Mouse (Mus musculus): ENCODE results near the gene Pcp4l1.
"Not testable (repeated sequence)": the region's sequence is repeated elsewhere in the genome, so short reads cannot be mapped to it uniquely, and the experiment has no call there.

The Pcp4l1 gene

DNA sequence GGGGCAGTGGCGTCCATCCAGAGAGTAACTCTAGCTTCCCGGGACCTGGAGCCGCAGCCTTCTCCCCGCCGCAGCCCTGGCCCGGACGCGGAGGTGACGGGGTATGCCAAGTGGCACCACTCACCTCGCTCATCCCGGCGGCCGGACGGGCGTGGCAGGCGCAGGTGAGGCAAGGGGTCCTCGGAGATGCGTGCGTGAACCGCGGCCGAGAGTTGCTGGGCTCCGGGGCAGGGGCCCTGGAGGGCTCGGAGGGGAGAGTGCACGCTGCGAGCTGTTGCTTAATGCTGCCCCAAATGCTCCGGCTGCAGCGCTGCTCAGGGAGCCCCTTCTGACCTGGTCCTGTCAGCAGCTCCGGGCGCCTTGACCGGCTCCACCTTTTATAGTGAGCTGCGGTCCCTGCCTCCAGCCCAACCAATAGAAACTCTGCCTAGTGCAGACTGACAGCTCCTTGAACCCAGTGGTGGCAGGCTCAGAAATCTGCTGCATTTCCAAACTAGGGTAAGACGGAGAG lies at the start of gene Pcp4l1:
Pcp4l1 (minus strand) TSS at position 382 of the 511 bp plus-strand sequence.
- DNase-seq = peak; percentile 28

DNA sequence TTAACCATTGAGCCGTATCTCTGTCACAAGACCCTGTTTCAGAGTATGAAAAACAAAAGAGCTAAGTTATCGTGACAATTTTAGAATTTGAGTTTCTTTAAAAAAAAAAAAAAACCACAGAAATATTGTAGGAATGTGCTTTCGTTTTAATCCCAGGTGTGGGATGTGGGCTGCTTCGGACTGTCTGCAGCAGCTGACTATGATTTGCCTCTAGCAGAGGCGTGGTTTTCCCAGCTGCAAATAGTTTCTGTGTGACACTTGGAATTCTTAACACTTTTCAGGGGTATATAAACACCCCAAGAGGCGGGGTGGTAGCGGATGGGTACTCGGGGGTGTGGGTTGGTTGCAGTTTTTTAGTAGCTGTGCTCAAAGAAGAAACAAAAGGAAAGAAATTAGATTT lies 49.3 kb upstream of the Pcp4l1 start:
- DNase-seq = no peak

DNA sequence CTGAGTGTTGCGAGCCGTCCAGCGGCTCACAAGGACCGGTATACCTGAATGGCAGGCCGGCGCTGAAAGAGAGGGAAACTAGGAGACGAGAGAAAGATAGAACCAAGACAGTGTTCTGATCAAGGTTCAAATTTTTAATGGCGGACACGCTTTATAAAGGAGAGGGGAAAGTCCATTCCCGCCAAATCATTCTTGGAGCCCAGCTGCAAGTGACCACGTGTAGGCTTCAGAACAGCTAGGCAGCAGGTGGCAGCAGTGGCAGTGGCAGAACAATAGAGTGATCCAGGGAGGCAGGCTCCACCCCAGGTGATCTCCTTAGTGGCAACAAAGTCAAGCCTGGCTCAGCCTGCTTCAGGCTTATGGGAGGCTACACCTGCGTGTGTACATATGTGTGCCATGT lies 45.9 kb upstream of the Pcp4l1 start:
- DNase-seq = not testable (repeated sequence)

DNA sequence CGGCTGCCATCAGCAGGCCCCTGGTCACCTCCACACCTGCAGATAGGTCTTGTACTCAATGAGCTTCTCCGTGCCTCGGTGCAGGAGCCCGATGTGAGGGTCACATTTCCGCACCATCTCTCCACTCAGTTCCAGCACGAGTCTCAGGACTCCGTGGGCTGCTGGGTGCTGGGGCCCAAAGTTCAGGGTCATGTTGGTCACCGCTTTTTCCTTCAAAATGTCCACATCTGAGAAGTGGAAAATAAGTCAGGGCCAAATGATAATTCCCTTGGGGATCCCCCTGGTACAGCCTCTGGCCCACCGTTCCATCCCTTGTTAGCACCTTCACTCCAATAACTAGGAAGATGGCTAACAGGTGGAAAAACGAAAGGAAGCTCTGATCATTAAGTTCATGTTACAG lies 44.8 kb upstream of the Pcp4l1 start:
- DNase-seq = no peak

DNA sequence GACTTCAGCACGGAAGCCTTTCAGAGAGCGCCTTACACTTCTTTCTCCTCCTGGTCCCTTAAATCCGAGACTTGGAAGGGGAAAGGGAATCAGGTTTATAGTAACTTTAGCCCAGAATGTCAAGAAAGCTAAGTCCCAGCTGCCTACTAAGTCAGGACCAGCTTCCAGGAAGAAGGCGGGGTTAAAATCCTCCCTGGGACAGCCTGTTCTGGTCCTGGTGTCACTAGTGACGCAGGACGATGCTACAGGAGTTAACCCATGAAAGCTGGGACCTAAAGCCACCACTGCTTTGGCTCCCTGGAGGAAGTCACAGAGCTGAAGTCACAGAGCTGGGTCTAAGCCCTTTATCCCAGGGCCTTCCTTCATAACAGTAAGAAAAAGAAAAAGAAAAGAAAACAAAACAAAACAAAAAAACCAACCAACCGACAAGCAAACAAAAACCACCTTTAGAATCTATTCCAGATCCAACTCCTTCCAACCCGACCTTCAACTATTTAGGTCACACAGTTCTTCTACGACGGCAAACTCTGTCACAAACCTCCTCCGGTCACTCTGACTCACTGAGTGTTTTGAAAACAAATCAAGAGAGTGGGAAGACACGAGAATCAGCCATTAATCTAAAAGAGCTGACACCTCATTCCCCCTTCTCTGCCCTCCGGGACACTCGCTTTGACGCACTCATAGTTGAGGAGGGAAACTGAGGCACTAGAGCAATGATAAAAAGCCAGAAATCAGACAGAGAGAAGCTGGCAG lies 44.1 kb upstream of the Pcp4l1 start:
- no peak for DNase-seq

DNA sequence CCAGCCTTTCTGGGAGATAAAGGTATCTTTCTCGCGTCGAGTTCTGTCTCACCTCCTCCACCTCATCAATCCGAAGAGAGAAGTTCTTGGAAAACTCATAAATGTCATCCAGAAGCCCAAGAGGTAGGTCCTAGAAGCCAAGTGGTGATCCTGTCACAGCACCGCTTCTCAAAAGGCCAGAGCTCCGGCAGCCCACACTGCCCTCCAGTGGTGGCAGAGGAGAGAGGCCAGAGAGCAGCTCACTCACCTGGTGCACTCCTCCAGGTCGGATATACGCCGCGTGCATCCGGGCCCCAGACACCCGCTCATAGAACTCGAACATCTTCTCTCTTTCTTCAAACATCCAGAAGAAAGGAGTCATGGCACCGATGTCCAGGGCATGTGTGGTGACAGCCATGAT lies 42.4 kb upstream of the Pcp4l1 start:
- DNase-seq = peak; percentile 76

DNA sequence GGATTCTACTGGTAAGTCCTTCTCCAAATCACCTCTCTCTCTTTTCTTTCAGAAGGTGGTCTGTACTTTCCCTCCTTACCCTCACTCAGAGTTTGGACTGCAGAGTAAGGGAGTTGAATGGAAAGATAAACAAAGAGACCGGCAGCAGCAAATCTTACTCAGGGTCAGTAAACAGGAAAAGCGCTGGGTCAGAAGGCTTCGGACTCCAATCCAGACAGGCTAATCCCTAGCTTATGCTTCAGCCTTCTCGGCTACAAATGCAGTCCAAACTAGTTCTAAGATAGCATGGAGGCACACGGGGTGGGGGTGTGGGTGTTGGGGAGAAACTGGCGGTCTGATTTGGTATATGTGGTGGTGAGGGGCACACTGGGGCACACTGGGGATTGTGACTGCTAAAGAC lies 41.4 kb upstream of the Pcp4l1 start:
- DNase-seq = no peak

DNA sequence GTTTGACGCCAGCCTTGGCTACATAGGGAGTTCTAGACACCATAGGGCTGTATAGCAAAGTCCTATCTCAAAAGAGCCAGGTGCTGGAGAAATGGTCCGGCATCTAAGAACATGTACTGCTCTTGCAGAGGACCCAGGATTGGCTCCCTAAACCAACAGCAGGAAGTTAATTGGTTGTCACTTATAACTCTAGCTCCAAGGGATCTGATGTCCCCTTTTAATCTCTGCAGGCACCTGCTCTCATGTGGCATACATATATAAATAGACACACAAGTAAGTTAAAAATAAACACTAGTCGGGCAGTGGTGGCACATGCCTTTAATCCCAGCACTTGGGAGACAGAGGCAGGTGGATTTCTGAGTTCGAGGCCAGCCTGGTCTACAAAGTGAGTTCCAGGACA lies 39.7 kb upstream of the Pcp4l1 start:
- no peak for DNase-seq

DNA sequence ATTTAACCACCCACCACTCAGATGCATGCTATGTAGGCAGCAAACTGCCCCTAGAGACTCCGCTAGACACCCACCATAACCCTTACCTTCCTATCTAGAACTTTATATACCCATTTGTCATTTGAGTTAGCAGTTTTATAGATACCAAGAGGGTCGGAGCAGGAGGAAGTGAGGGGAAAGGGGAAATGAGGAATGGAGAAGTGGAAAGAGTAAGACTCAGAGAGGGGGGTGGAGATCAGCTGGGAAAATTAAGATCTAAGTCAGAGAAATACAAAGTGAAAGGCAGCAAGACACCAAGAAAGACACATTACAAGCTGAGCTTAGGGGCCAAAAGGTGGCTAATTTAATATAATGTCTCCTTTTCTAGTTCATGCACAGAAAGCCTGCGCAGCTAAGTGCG lies 38.5 kb upstream of the Pcp4l1 start:
- DNase-seq = no peak

DNA sequence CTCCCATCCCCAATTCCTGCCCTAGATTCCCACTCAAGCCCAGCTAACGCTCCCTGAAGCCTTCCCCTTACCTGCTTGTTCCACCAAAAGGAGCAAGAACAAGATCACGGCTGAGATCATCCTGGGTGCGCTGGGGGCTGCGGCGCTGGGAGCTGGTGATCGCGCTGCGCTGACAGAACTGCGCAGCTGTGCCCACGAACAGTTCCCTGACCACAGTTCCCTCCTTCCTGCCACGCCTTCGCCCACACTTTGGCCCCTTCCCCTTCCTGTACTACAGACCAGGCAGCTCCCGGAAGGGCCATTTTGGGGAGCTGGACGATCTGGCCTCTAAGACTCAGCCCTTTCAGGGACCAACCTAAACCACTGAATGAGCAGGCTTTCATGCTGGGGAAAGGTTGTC lies 38.1 kb upstream of the Pcp4l1 start, which contains the start of gene Fcer1g:
Fcer1g (minus strand) TSS at position 240 of the 400 bp plus-strand sequence.
- peak; percentile 23 for DNase-seq

DNA sequence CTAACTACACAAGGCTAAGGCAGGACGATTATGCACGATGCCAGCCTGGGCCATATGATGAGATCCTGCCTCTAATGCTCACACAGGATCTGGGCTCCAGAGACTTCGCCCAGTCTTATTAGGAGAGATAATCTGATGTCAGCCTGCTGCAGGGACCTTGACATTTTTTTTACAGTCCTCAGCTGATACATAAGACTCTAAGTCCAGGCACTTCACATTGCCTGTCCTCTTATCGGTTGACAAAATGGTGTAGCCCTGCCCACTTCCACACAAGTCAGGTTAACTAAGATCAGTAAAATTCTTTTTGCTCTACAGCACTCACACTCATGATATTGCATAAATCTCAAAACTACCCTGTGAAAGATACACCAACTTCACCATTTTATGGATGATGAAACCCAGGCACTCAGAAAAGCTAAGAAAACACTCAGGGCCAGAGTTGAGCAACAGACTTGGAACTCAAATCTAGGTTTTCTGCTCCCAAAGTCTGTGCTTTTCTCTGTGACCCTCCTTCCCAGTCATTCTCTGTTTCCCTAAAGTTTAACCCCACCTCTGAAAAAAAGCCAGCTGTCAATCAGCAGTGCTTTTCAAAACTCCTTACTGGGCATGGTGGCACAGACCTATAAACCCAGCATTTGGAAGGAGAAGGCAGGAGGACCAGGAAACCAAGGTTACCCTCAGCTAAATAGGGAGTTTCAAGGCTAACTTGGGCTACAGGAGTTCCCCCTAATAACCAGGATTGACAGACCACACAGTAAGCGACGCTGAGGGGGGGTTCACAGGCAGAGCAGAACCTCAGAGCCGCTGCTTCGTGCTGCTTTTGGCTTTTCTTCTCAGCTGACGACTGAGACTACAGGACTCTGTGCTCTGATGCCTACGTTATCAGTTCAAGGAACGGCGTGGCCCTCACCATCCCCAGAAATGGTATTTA lies 37.0 kb upstream of the Pcp4l1 start:
- DNase-seq = no peak

DNA sequence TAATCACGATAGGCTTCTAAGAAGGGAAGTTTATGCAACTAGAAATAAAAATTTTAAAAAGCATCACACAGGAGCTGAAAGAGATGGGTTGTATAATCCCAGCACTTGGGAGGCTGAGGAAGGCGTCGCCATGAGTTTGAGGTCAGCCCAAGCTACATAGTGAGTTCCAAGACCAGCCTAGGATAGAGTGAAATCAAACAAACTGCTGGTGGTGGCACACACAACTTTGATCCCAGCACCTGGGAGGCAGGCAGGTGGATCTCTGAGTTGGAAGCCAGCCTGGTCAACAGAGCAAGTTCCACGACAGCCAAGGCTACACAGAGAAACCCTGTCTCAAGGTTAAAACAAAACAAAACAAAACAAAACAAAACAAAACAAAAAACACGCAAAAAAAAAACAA lies 36.3 kb upstream of the Pcp4l1 start:
- no peak for DNase-seq

DNA sequence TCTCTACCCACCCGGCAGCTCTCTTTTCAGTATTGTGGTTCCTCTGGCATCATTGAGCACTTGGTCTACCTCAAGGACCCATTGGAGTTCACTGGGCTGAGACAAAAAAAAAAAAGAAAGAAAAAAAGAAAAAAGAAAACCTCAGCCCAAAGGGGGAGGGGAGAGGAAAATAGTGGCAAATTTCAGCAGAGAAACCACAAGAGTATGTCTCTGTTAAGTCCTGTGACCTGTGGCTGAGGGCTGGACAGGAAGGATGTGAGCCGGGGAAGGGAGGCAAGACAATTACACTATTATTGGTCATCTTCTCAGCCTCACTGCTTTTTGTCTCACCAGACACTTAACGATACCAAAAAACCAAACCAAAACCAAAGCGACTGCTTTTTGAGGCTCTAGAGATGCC lies 35.8 kb upstream of the Pcp4l1 start:
- DNase-seq = no peak

DNA sequence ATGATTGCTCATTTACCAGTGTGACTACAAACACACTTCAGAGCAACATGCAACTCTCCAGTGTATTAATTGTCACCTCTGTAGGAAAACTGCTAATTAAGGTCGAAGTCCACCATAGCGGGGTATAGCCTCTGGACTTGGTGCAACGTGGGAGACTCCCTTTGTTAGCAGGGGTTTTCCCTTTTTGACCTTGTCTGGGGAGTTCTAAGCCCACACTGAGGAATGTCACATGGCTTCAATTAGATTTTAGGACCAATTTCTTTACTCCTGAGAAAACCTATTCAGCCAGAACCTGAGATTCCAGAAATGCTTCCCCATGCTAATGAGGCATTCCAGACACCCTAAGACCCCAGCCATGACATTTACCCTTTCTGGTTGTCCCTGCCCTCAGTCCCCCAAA lies 34.1 kb upstream of the Pcp4l1 start:
- DNase-seq = no peak

DNA sequence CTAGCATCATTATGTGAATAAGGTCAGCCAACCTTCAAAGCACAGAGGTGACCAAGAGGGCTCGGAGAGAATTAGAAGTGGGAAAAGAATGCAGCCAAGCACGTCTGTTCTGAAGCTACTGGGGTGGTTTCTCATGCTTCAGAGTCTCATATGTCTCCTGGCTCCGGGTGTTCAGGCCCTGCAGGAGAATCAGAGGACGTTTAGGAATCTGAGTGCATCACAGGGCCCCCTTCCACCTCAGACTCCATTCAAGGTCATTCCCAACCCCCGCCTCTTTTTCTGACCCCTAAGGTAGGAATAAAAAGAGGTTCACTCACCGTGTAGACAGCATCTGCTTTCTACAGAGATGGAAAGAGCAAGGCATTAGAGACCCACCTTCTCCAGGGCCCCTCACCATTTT lies 33.7 kb upstream of the Pcp4l1 start:
- no peak for DNase-seq

DNA sequence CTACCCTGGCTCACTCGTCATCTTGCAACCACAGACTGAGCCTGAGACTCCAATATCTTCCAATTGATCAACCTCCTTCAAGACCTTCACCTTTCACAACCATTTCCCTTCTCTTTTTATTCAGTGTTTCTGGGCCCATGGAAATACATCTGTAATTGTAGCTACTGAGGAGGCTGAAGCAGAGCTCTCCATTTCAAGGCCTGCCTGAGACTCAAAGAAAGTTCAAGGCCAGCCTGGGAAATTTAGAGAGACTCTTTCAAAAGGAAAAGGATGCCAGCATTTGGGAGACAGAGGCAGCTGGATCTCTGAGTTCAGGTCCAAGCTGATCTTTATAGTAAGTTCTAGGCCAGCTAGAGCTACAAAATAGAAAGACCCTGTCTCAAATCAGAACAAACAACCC lies 31.8 kb upstream of the Pcp4l1 start:
- no peak for DNase-seq

DNA sequence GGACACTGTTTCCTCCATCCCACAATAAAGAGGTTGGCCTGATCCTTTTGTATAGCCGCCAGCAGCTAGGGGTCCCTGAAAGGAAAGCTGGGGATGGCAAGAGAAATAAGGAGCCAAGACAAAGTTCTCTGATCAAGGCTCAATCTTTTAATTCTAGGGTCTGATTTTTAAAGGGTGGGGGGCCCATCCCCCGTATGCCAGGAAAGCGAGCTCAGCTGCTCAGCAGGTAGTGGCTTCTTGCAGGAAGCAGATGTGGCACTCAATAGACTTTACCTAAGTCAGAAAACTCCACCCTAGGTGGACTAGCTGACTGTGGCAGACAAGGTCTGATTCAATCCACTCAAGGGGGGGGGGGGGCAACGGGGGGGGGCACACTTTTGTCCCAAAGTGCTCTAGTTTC lies 30.7 kb upstream of the Pcp4l1 start:
- DNase-seq = no peak

DNA sequence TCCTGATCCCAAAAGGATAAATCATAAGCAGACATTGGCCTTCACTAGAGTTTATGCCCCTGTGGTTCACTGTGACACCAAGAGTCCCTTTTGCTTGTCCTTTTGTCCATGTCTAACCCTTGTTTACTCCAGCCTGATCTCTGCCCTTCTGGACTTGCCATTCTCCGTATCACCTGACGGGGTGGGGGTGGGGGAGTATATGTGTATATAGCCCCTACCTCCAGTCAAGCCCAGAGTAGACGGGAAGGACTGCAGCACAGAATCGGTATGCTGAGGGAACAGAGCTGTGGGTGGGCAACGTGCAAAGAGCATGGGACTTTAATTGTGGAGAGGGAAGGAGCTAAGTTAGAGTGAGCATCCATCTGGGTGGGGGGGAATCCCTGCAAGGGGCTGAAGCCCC lies 28.8 kb upstream of the Pcp4l1 start, which contains the start of gene Apoa2:
Apoa2 (plus strand) TSS at position 198 of the 400 bp plus-strand sequence.
- DNase-seq = no peak

DNA sequence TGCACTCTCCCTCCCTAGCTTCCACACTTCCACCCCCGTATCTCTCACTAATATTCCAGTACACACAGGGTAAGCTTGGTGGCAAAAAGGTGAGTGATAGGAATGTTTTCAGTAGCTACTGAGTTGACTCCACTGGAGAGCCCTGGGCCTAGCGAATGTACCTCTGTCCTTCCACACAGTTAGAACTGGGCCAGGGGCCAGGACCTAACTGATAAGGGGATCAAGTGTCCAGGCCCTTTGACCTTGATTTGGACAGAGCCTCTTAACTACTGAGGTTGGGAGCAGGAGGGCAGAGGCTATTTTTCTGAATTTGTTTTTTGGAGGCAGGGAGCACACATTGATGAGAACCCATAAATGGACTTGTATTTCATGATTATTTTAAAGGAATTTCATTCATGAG lies 27.7 kb upstream of the Pcp4l1 start:
- no peak for DNase-seq

DNA sequence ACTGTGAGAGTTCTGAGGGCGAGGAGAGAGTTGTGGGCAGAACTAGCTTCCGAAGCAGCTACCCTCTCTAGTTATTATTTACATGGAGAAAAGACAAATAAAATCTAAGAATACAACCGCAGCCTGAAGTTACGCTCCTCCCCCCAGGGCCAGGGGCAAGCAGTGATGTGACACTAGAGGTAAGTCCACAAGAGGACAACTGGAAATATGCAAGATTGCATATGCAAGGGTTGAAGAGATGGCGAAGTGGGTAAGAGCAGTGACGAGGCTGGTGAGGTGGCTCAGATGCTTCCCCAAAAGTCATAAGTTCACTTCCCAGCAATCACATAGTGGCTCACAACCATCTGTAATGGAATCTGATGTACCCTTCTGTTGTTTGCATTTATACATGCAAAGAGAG lies 27.1 kb upstream of the Pcp4l1 start:
- peak; percentile 27 for DNase-seq

DNA sequence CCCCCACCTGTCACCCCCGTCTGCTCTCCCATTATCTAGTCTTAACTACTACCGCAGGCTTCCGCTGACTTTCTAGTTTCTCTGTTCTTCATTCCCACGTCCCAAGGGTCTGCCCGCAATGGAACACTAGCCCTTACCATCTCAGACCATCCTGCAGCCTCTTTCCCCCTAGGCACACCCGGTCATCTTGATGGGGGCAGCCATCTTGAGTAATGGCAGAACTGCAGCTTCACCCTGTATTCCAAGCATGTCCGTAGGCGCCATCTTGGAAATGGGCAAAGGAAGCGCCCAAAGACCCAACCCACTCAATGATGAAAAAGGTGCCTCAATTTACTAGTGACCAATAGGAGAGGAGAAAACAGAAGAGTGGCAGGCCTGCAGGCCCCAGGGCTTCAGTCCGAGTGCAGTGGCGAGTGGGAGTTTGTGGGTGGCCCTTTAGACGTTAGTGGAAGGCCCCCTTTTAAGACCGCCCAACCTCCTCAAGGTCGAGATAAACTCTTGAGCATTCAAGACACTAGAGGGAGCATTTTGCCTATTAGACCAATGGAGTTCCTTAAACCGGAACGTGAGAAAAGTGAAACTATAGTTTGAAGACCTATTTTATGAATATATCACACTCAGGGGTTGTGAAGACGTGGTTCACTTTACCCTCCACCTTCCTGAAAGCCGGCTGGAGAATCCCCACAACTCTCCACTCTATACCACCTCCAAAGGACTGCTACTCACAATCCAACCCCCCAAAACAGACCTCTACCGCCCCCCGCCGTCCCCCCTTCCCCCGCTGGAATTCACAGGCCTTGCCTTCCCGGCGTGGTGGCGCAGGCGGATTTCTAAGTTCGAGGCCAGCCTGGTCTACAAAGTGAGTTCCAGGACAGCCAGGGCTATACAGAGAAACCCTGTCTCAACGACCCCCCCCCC lies 26.4 kb upstream of the Pcp4l1 start, which contains the start of gene Tomm40l:
Tomm40l (minus strand) TSS at position 277 of the 918 bp plus-strand sequence.
- peak; percentile 82 for DNase-seq
